Mouse (Mus musculus): ENCODE results near the gene Arhgef3.

DNA sequence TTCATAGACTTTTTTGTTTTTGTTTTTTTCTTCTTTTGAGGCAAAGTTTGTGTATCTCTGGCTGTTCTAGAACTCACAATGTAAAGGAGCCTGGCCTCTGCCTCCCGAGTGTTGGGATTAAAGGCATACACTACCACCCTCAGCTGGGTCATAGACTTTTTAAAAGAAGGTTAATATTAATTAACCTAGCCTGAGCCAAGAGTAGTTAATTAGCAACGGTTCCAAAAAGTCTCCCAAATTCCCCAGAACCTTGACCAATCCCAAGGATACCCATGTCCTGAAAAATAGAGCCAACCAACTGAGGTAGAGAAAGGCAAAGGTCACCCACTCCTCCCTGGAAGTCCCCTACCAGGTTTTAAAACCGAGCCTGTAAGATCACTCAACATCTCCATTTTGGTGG lies 306.1 kb downstream of the Arhgef3 start:
- TF ChIP-seq POLR2A (IDR thresholded peaks at IDR 0.05; ENCODE audit: borderline replicate concordance, extremely low read depth, low read depth, low read length): no peak
- no peak for TF ChIP-seq CTCF (IDR thresholded peaks at IDR 0.05; ENCODE audit: insufficient read depth, low read length)

Measured in lung, adult 2 months (tissue).